Mouse (Mus musculus): Measurements from ENCODE around the gene Nprl3.

GRCm38 (mm10) chr11:32268952-32269351 is 1.4 kb upstream of the Nprl3 start:
- TF ChIP-seq GATA1 (IDR thresholded peaks at IDR 0.05; ENCODE audit: borderline replicate concordance, low read length) (no peak), FLI1 (IDR thresholded peaks at IDR 0.05; ENCODE audit: low read length) (no peak)
